Mouse (Mus musculus): Measurements from ENCODE around the gene Pold4. TPM values are rescaled to one million over a fixed set of nuclear protein-coding genes. Genes with fewer than 3 reads are reported as not detected.

Gene Pold4
- total RNA-seq (2014; rRNA removed) = 20.9 and 37.7 TPM in 2 replicates
- 20.8 and 26.8 TPM in 2 replicates for polyA plus RNA-seq (2015; fragmentation: Nextera tagmentation; extraction: Ambion mirVana)

GRCm38 (mm10) chr19:4231253-4232185, at the start of gene Pold4:
TSS of gene Pold4 (plus strand) at chr19:4231899.
- no peaks in the 10 kb centered on the region for H3K36me3 ChIP-seq (ENCODE audit: insufficient read depth, low read length)
- TF ChIP-seq CTCF (IDR thresholded peaks at IDR 0.05) = peak; percentile 8; the same call in 1 of the 2 replicates
- H3K27me3 ChIP-seq (ENCODE audit: insufficient read depth, low read length) = peaks cover 3% of the 10 kb centered on the region; the same call in 1 of the 2 replicates
- ATAC-seq (ENCODE audit: low FRiP score) = peak; percentile 91
- H3K4me2 ChIP-seq (ENCODE audit: low read depth, low read length, poor library complexity, severe bottlenecking) = peak within 1 kb of the TSS; percentile 76
- no peaks in the 10 kb centered on the region for H3K9me3 ChIP-seq (ENCODE audit: low read length)
- peak; percentile 97 for DNase-seq (ENCODE audit: low spot score)
- H3K4me1 ChIP-seq (ENCODE audit: insufficient read depth, low read length) = peaks cover 4% of the 10 kb centered on the region; the same call in 1 of the 2 replicates
- H3K9ac ChIP-seq (replicated peaks; ENCODE audit: low read length, poor library complexity, severe bottlenecking) = peak within 1 kb of the TSS; percentile 64
- H3K27ac ChIP-seq (ENCODE audit: low read depth, low read length) = peak within 1 kb of the TSS; percentile 77
- WGBS = 13% methylated on average over 26 of the region's 26 CpGs
- peak within 1 kb of the TSS; percentile 47 for H3K4me3 ChIP-seq (ENCODE audit: low read depth, low read length)

- DNase-seq (ENCODE audit: low spot score) = no peak
- Histone ChIP-seq H3K9ac (replicated peaks; ENCODE audit: low read length, poor library complexity, severe bottlenecking) (no peak overlapping the region), H3K27ac (ENCODE audit: low read depth, low read length) (no peak overlapping the region), H3K9me3 (ENCODE audit: low read length) (no peaks in the 10 kb centered on the region), H3K4me1 (ENCODE audit: insufficient read depth, low read length) (peaks cover 4% of the 10 kb centered on the region; the same call in 1 of the 2 replicates), H3K36me3 (ENCODE audit: insufficient read depth, low read length) (no peaks in the 10 kb centered on the region), H3K4me2 (ENCODE audit: low read depth, low read length, poor library complexity, severe bottlenecking) (no peak overlapping the region), H3K4me3 (ENCODE audit: low read depth, low read length) (no peak overlapping the region), H3K27me3 (ENCODE audit: insufficient read depth, low read length) (no peaks in the 10 kb centered on the region)
- 65% methylated on average over 2 of the region's 2 CpGs for WGBS
- no peak for TF ChIP-seq CTCF (IDR thresholded peaks at IDR 0.05)
- no peak for ATAC-seq (ENCODE audit: low FRiP score)
Observed at GRCm38 (mm10) chr19:4183689-4184088, 48.0 kb upstream of the Pold4 start.

- 70% methylated on average over 15 of the region's 15 CpGs for WGBS
- no peaks in the 10 kb centered on the region for H3K9me3 ChIP-seq (ENCODE audit: low read length)
- no peak for ATAC-seq (ENCODE audit: low FRiP score)
- TF ChIP-seq CTCF (IDR thresholded peaks at IDR 0.05) = no peak
- H3K4me1 ChIP-seq (ENCODE audit: insufficient read depth, low read length) = peaks cover 4% of the 10 kb centered on the region; the same call in 1 of the 2 replicates
- H3K36me3 ChIP-seq (ENCODE audit: insufficient read depth, low read length) = no peaks in the 10 kb centered on the region
- H3K4me2 ChIP-seq (ENCODE audit: low read depth, low read length, poor library complexity, severe bottlenecking) = no peak overlapping the region
- H3K9ac ChIP-seq (replicated peaks; ENCODE audit: low read length, poor library complexity, severe bottlenecking) = no peak overlapping the region
- no peak overlapping the region for H3K27ac ChIP-seq (ENCODE audit: low read depth, low read length)
- H3K27me3 ChIP-seq (ENCODE audit: insufficient read depth, low read length) = no peaks in the 10 kb centered on the region
- DNase-seq (ENCODE audit: low spot score) = no peak
- H3K4me3 ChIP-seq (ENCODE audit: low read depth, low read length) = no peak overlapping the region
Observed at GRCm38 (mm10) chr19:4184976-4185975, 46.4 kb upstream of the Pold4 start.

- Histone ChIP-seq H3K4me2 (ENCODE audit: low read depth, low read length, poor library complexity, severe bottlenecking) (no peak overlapping the region), H3K9ac (replicated peaks; ENCODE audit: low read length, poor library complexity, severe bottlenecking) (no peak overlapping the region), H3K4me1 (ENCODE audit: insufficient read depth, low read length) (no peaks in the 10 kb centered on the region), H3K27me3 (ENCODE audit: insufficient read depth, low read length) (no peaks in the 10 kb centered on the region), H3K27ac (ENCODE audit: low read depth, low read length) (no peak overlapping the region), H3K4me3 (ENCODE audit: low read depth, low read length) (no peak overlapping the region), H3K9me3 (ENCODE audit: low read length) (no peaks in the 10 kb centered on the region), H3K36me3 (ENCODE audit: insufficient read depth, low read length) (no peaks in the 10 kb centered on the region)
- no peak for ATAC-seq (ENCODE audit: low FRiP score)
- no peak for DNase-seq (ENCODE audit: low spot score)
- WGBS = 74% methylated on average over 3 of the region's 3 CpGs
- TF ChIP-seq CTCF (IDR thresholded peaks at IDR 0.05) = no peak
Observed at GRCm38 (mm10) chr19:4187303-4187702, 44.4 kb upstream of the Pold4 start.

- Histone ChIP-seq H3K4me3 (ENCODE audit: low read depth, low read length) (no peak overlapping the region), H3K36me3 (ENCODE audit: insufficient read depth, low read length) (peaks cover 3% of the 10 kb centered on the region; the same call in 1 of the 2 replicates), H3K27ac (ENCODE audit: low read depth, low read length) (no peak overlapping the region), H3K4me2 (ENCODE audit: low read depth, low read length, poor library complexity, severe bottlenecking) (no peak overlapping the region), H3K4me1 (ENCODE audit: insufficient read depth, low read length) (peaks cover 10% of the 10 kb centered on the region), H3K9ac (replicated peaks; ENCODE audit: low read length, poor library complexity, severe bottlenecking) (no peak overlapping the region), H3K27me3 (ENCODE audit: insufficient read depth, low read length) (no peaks in the 10 kb centered on the region), H3K9me3 (ENCODE audit: low read length) (no peaks in the 10 kb centered on the region)
- ATAC-seq (ENCODE audit: low FRiP score) = no peak
- no peak for DNase-seq (ENCODE audit: low spot score)
- WGBS = 86% methylated on average over 12 of the region's 12 CpGs
- no peak for TF ChIP-seq CTCF (IDR thresholded peaks at IDR 0.05)
Observed at GRCm38 (mm10) chr19:4189051-4189620, 42.6 kb upstream of the Pold4 start.

Measured in midbrain, postnatal 0 days (tissue).